8 mouse cellular contexts compared by ENCODE assay signal in the genomic region with DNA sequence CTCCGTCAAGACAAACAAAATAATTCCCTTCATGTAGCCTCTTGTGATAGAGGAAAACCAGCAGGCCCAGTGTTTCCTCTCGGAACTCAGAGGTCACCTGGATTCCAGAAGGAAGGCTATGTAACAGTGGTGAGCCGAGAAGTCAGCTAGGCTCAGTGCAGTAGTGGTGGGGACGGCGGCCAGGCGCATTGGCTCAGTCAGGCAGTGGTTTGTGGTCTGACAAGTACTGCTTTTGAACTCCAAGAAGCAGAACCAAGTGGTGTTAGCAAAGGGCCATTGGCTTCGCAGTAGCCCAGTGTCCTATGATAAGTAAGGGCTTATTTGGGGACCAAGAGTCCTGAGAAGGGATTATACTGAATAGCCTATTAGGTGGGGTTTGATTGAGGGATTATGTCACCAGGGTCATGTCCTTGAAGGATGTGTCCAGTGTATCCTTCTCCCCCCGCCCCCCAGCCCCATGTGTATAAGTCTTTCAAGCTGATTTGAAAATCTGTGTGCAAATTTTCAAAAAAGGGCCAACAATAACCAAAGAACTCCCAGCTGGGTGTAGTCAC.
"Had no signal": no experiment of that assay in that cellular context is flagged by ENCODE, and none has a peak within 500 bp of the region (broad histone marks: within the 10 kb centered on the region; RNA-seq: fewer than 3 reads in every experiment).

No protein-coding gene starts in this region.

- ATAC-seq: intestine, embryonic 15.5 days; midbrain, embryonic 13.5 days had no signal

- DNase-seq: kidney, adult 18-20 months; kidney, postnatal 10 days; lung, postnatal 4 days; right cerebral cortex, postnatal 14 days; thymus, adult 2 months; thymus, postnatal 25 days had no signal
